Mouse (Mus musculus) thymus, adult 2 months (tissue): Measurements from ENCODE around the gene Vmn1r77.
"Not testable (repeated sequence)": the region's sequence is repeated elsewhere in the genome, so short reads cannot be mapped to it uniquely, and the experiment has no call there.

Experiments
- CTCF ChIP-seq: fragments of 200-500 bp; IDR thresholded peaks from 2 replicates; pipeline ENCODE4 v1.5.1; 2012; ENCODE audit warnings: mild to moderate bottlenecking, control low read depth, low read length, moderate library complexity, borderline replicate concordance; ENCODE audit not compliant: control insufficient read depth, poor library complexity, insufficient read depth; ENCODE audit errors: extremely low read depth
- POLR2A ChIP-seq: fragments of 200-500 bp; IDR thresholded peaks from 2 replicates; pipeline ENCODE4 v1.6.1; 2012; ENCODE audit warnings: mild to moderate bottlenecking, low read length, control low read depth, moderate library complexity; ENCODE audit not compliant: control insufficient read depth, poor library complexity, insufficient read depth; ENCODE audit errors: extremely low read depth

DNA sequence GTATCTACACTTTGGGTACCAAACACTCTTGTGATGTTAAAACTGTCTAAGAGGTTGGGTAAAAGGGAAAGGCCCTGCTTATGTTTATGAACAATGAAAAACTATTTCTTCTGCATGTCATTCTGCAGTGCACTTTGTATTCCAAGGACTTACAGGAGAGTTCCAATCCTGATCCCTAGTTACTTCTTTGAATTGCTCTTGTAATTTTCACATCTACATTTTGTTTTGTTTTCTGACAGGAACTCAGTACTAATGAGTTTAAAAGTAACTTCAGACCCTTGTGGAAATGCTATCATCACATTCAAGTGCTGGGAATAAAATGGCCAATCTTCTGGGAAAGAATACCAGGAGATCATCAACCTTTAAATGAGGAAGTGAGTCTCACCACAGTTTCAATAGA is at the start of gene Vmn1r77:
- TF ChIP-seq POLR2A, CTCF: not testable (repeated sequence)
